Mouse (Mus musculus): ENCODE data around the gene Trpv4.
A peak's percentile ranks its signal among the peaks of the same experiment; 100 is the strongest.

GRCm38 (mm10) chr5:114585682-114586081, 72.5 kb downstream of the Trpv4 start:
- no peak for TF ChIP-seq EP300 (optimal IDR thresholded peaks at IDR 0.05)
- peak; percentile 47 for TF ChIP-seq CTCF (IDR thresholded peaks at IDR 0.05; ENCODE audit: low read depth)
